ENCODE assay signal across 34 mouse cellular contexts in the genomic region with DNA sequence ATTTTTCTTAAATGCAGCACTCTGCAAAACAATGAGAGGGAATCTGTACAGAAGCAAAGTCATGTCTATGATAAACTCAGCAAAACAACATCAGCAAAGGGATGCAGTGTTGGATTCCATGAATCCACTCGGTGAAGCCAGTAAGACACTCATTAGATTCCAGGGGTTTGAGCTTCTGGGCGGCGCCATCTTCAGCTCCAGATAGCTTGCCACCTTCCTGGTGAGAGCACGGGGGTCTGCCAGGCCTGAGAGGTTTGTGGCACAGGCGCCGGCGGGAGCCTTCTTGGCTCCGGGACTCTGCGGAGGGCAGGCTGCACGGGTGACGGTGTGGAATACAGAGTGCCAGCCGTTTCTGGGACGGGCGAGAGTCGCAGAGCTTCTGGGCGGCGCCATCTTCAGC. TPM values are rescaled to one million over a fixed set of nuclear protein-coding genes. Genes with fewer than 3 reads are reported as not detected.
"Had no signal": no experiment of that assay in that cellular context is flagged by ENCODE, and none has a peak within 500 bp of the region (broad histone marks: within the 10 kb centered on the region; RNA-seq: fewer than 3 reads in every experiment).

No protein-coding gene starts in this region.

RNA-seq across cellular contexts. Expression of gene Gm8068, which starts 21.8 kb away (rescaled TPM):
- total RNA-seq: gastrocnemius, adult 2 months; gastrocnemius, postnatal 10 days; gastrocnemius, postnatal 25 days; gastrocnemius, postnatal 4 days; granulocyte monocyte progenitor cell, adult 5-6 weeks; heart, adult 18-20 months; heart, adult 8-10 months; heart, postnatal 14 days; heart, postnatal 36 days; hematopoietic stem cell, adult 5-6 weeks; hindbrain, postnatal 0 days; layer of hippocampus, adult 2 months; layer of hippocampus, postnatal 10 days; layer of hippocampus, postnatal 25 days; left cerebral cortex, adult 2 months; left cerebral cortex, postnatal 14 days; left cerebral cortex, postnatal 36 days had no signal
- polyA plus RNA-seq: heart, embryonic 11.5 days; heart, embryonic 13.5 days; heart, embryonic 15.5 days; heart, postnatal 0 days; hindbrain, embryonic 11.5 days; hindbrain, embryonic 13.5 days; hindbrain, embryonic 15.5 days; hindbrain, postnatal 0 days; intestine, embryonic 15.5 days; intestine, postnatal 0 days; kidney, embryonic 14.5 days; kidney, embryonic 16.5 days; limb, embryonic 10.5 days; limb, embryonic 12.5 days; limb, embryonic 14.5 days; liver, embryonic 12.5 days; liver, embryonic 14.5 days; liver, embryonic 16.5 days had no signal

RNA-seq across cellular contexts. Expression of gene Gm7929, which starts 27.0 kb away (rescaled TPM):
- total RNA-seq: gastrocnemius, adult 2 months; gastrocnemius, postnatal 10 days; gastrocnemius, postnatal 25 days; gastrocnemius, postnatal 4 days; granulocyte monocyte progenitor cell, adult 5-6 weeks; heart, adult 18-20 months; heart, adult 8-10 months; heart, postnatal 14 days; heart, postnatal 36 days; hematopoietic stem cell, adult 5-6 weeks; hindbrain, postnatal 0 days; layer of hippocampus, adult 2 months; layer of hippocampus, postnatal 10 days; layer of hippocampus, postnatal 25 days; left cerebral cortex, adult 2 months; left cerebral cortex, postnatal 14 days; left cerebral cortex, postnatal 36 days had no signal
- polyA plus RNA-seq: heart, embryonic 11.5 days; heart, embryonic 13.5 days; heart, embryonic 15.5 days; heart, postnatal 0 days; hindbrain, embryonic 11.5 days; hindbrain, embryonic 13.5 days; hindbrain, embryonic 15.5 days; hindbrain, postnatal 0 days; intestine, embryonic 15.5 days; intestine, postnatal 0 days; kidney, embryonic 14.5 days; kidney, embryonic 16.5 days; limb, embryonic 10.5 days; limb, embryonic 12.5 days; limb, embryonic 14.5 days; liver, embryonic 12.5 days; liver, embryonic 14.5 days; liver, embryonic 16.5 days had no signal

RNA-seq across cellular contexts. Expression of gene Gm47189, which starts 48.8 kb away (rescaled TPM):
- total RNA-seq: gastrocnemius, adult 2 months; gastrocnemius, postnatal 10 days; gastrocnemius, postnatal 25 days; gastrocnemius, postnatal 4 days; granulocyte monocyte progenitor cell, adult 5-6 weeks; heart, adult 18-20 months; heart, adult 8-10 months; heart, postnatal 14 days; heart, postnatal 36 days; hematopoietic stem cell, adult 5-6 weeks; hindbrain, postnatal 0 days; layer of hippocampus, adult 2 months; layer of hippocampus, postnatal 10 days; layer of hippocampus, postnatal 25 days; left cerebral cortex, adult 2 months; left cerebral cortex, postnatal 14 days; left cerebral cortex, postnatal 36 days had no signal
- polyA plus RNA-seq: heart, embryonic 11.5 days; heart, embryonic 13.5 days; heart, embryonic 15.5 days; heart, postnatal 0 days; hindbrain, embryonic 11.5 days; hindbrain, embryonic 13.5 days; hindbrain, embryonic 15.5 days; hindbrain, postnatal 0 days; intestine, embryonic 15.5 days; intestine, postnatal 0 days; kidney, embryonic 14.5 days; kidney, embryonic 16.5 days; limb, embryonic 10.5 days; limb, embryonic 12.5 days; limb, embryonic 14.5 days; liver, embryonic 12.5 days; liver, embryonic 14.5 days; liver, embryonic 16.5 days had no signal
